Mouse (Mus musculus) lung, adult 18-20 months (tissue): ENCODE measurements around the gene Pkn3.

Experiments
- DNase-seq, 2 experiments: peaks; one replicate each; pipeline ENCODE4 v3.0.0; 2022; ENCODE audit warnings: mixed read lengths in 2 of 2

Pkn3 gene

DNA sequence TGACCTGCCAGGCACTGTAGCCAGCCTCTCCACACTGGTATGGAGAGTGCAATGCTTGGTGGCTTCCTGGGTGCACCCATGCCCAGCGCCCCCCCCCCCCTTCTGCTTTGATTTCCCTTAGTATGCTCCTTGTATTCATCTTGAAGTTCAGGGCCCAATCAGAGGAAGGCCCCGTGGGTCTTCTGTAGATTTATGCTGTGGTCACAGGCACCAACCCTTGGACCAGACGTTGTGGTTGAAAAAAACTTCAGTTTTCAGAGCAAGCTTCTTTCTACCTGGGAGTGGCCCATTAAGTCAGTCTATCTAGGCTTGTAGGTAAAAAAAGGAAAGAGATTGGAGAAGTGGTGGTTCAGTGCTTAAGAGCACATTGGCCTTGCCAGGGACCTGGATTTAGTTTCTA, 13.7 kb upstream of the Pkn3 start:
- no peak for DNase-seq

DNA sequence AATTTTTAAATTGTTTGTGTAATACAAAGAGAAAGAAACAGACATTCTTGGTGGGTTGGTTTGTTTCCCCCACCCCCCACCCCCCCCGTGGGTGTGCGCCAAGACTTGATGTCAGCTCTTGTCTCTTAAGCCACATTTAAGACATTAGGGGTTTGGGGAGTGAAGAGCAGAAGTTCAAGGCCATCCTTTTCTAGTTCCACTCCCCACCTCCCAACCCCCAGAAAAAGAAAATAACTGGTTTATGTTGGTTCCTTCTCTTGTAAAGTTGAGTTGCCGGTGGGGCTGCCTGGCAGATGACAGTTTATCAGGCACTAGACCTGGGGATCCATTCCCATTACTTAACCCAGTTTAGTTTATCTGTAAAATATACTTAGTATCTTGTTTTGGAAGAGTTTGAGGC, 13.2 kb upstream of the Pkn3 start:
- DNase-seq = no peak

- peak; percentile 96 to 97 for DNase-seq
These were observed 11.2 kb upstream of the Pkn3 start for GRCm38 (mm10) chr2:30066046-30066901.

DNA sequence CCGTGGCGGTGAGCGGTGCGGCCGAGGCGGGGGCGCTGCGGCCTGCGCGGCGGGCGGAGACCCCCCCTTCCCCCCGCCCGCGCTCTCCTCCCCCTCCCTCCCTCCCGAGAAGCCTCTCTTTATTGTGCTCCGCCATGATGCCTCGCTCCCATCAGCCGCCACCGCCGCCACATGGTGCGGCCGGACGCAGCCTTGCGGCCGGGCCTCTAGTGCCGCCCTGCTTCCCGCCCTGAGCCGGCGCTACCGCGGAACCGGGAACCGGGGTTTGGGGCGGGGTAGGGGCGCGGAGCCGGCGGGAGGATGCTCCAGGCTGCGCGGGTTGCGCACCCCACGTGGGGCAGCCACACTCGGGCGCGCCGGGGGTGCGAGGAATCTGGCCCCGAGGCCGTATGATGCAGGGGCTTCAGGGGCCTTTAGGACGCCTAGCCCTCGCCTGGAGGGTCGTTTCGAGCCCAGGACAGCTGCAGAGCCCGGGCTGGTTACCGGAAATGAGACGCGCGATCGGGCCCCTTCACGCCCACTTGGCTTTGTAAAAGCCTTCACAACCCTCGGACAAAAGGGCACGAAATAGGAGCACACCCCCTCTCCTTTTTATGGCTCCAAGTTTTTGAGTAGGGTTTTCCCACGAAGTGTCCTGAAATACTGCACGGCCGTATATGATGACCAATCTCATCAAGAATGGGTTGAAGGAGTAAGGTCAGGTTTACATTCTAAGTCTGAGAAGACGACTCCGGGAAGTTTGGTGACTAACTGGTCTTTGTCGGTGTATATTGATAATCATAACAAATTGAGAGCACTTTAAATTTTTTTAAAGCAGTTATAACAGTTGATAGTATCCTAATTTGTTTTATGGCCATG, 10.2 kb upstream of the Pkn3 start:
- DNase-seq = peak in 1 of 2 experiments; percentile 40

GRCm38 (mm10) chr2:30067962-30068361, 9.5 kb upstream of the Pkn3 start:
- DNase-seq = no peak

- DNase-seq = no peak
These were observed 4.6 kb upstream of the Pkn3 start for GRCm38 (mm10) chr2:30072875-30073274.

DNA sequence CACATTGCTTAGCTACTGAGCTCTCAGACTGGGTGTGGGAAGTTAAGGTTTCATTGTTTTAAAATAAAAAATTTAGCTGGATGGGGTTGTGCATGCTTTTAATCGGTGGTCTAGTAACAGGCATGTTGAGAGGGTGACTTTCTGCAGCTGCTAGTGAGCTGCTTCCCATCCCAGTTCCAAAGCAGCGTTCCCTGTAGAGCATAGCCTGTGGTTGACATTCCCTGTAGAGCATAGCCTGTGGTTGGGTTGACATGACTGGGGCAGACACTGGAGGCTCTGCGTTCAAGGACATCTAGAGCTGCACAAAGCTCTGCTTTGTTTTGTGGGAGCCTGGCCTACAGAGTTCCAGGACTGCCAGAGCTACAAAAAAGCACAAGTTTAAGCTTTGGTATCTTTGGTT, 4.2 kb upstream of the Pkn3 start:
- DNase-seq = no peak

GRCm38 (mm10) chr2:30075625-30076024, 1.9 kb upstream of the Pkn3 start:
- DNase-seq = no peak

DNA sequence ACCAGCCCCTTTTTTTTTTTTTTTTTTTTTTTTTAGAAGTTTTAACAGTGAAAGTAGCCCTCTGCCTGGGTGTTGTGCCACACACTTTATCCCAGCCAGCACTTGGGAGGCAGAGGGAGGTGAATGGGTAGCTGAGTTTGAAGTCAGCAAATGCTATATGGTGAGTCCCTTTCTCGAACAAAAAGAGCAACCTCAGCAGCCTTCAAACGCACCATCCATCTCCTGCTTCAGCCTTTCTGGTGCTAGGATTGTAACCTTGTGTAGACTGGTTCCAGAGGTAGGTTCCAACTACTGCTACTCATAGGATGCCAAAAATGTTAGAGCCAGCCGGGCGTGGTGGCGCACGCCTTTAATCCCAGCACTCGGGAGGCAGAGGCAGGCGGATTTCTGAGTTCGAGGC, 1.0 kb upstream of the Pkn3 start:
- DNase-seq = no peak

- DNase-seq = no peak
These were observed 525 bp upstream of the Pkn3 start for GRCm38 (mm10) chr2:30076959-30077358.

DNA sequence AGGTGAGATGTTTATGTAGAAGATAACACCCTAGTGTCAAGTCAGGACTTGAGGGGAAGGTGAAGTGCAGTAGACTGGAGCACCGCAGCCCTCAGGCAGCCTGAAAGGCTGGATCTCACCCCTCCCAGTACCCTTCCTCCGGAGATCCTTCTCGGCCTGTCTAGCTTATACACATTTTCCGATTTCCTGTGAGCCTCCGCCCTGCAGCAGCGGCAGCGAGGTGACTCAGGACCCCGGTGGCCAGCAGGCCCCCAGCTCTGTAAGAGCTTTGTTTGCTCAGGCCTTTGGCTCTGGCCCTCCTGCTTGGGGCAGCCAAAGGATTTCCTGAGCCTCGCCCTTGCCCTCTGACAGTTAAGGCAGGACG, 847 bp downstream of the Pkn3 start:
- peak; percentile 70 for DNase-seq

DNA sequence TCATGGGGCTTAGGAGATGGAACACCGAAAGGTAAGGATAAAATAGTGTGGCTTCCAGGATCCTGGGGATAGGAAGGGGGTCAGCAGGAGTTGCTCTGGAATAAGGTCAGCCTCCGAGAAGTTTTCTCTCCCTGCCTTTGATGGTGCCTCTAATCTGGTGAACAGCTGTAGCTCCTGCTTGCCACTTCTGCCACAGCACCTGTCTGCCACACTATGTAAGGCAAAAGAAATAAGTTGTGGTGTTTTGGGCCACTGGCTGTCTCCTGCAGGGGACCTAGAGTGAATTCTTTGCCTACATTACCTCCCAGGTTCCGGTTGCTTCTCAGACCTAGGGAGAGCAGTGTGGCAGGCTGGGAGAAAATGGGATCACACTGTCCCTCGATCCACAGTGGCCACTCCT, 1.3 kb downstream of the Pkn3 start:
- DNase-seq = no peak

DNA sequence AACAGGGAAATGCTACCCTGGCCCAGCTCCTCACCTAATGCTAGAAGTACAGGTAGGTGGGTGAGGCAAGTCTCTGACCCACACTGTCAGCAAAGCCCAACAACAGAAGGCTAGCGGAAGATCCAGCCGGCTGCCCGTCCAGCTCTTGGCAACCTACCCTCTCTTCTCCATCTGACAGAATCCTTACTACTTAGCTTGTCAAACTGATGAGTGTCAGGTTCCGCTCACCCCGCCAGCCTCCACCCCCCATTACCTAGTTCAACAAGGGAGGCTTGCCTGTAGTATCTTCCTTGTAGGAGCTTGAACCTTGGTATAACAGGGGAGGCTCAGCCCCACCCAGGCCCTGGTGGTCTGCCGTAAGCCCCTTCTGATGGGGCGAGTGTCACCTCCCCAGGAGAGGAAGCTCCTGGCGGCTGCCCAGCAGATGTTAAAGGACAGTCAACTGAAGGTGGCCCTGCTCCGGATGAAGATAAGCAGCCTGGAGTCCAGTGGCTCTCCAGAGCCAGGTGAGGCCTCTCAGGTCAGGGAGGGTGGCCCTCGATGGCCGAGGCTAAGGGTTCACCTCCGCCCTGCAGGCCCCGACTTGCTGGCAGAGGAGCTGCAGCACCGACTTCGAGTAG, 2.8 kb downstream of the Pkn3 start:
- no peak for DNase-seq

GRCm38 (mm10) chr2:30084113-30084512, 6.6 kb downstream of the Pkn3 start:
- DNase-seq = no peak

GRCm38 (mm10) chr2:30084632-30085031, 7.1 kb downstream of the Pkn3 start:
- DNase-seq = no peak

DNA sequence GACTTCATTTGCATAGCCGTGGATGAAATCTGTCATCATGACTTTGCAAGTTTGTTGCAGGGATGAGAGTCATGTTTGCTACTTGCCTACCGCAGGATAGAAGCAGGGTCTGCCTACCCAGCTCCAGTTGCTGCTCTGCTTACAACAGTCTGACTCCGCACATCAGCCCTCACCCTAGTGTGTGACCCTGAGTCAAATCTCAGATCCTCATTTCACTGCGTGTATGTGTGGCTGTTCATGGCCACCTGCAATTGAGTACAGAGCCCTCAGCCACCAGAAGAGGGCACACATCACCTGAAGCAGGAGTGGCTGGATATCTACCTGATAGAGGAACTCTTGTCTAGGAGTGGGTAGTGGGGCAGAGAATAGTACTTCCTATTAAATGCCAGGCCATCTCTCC, 9.8 kb downstream of the Pkn3 start:
- no peak for DNase-seq

DNA sequence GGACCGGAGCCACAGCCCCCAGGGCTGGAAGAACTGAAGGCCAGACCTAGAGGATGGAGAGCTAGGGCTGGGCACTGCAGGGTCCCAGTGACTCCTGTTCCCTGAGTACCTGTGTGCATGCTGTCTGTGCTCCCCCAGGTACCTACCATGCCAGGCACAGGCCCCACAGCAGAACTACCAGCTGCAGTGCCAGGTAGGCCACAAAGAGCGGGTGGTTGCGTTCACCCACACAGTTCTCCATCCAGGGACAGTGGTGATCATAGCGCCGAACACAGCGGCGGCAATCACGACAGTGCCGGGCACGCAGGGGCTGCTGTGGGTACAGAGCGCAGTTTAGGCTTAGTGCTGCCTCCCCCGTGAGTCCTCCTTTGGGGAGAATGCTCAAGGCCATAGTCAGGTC, 14.0 kb downstream of the Pkn3 start:
- DNase-seq = no peak

- no peak for DNase-seq
These were observed 14.9 kb downstream of the Pkn3 start for GRCm38 (mm10) chr2:30092280-30092918.

DNA sequence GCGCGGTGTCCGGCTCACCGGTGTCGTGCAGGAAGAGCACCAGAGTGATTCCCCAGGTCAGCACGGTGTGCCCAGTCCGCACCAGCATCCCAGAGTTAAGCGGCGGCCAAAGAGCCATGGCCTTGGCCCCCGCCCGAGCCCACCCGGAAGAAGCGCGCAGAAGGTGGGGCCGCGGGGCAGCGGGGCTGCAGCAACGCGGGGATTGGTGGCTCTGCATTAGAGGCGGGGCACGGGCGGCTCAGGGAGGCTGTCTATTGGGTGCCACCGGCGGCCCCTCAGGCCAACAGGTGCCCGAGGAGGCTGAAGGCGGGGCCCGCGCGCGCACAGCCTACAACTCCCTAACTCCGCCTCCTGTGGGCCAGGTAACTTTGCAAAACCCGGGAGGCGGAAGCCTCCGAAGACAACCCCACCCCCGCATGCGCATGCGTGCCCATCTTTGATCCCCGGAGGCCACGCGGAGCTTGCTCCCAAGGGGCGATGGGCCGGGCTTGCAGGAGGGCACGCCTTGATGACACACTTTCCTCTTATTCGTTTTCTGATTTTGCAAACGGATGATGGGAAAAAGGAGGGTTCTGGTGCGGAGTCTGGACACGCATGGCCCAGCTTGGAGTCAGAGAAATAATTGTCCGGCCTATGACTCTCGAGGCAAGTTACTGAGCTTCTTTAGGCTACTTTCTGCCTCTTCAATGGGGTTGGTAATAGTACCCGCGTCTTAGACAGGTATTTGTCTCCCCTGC, 16.2 kb downstream of the Pkn3 start, which contains the start of gene Zdhhc12:
Gene Zdhhc12, minus strand, starts transcription at position 178 of the 737 bp plus-strand sequence.
- DNase-seq = peak; percentile 98 to 99

DNA sequence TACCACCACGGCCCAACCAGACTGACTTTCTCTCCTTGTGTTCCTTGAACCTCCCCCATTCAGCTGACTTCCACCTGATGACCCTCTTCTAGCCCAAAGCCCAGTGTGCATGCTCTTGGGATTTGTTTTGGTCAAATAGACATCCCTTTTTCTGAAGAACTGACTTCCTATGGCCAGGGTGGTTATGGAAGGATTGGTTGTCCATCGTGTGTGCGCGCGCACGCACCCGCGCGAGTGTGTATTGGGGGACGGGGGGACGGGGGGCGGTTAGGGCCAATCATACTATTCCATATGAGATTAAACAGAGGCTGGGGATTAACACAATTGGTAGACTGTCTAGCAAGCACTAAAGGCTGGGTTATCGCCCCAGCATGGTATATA, 16.7 kb downstream of the Pkn3 start:
- DNase-seq = no peak

GRCm38 (mm10) chr2:30095882-30096527, 18.5 kb downstream of the Pkn3 start:
- DNase-seq = peak; percentile 58 to 60

GRCm38 (mm10) chr2:30100214-30100613, 22.7 kb downstream of the Pkn3 start:
- no peak for DNase-seq
